Mouse (Mus musculus) neural tube, embryonic 13.5 days (tissue): ENCODE measurements around the gene Wars. TPM values are rescaled to one million over a fixed set of nuclear protein-coding genes. Genes with fewer than 3 reads are reported as not detected.
"Not testable (repeated sequence)": the region's sequence is repeated elsewhere in the genome, so short reads cannot be mapped to it uniquely, and the experiment has no call there.

Experiments
- ATAC-seq: fragments of 200-750 bp; cut with Nextera tagmentation; 2 replicates; pipeline ENCODE4 v1.8.0; 2017; ENCODE audit warnings: low read depth, mild to moderate bottlenecking, moderate TSS enrichment, moderate library complexity
- H3K27ac ChIP-seq: fragments of 300-500 bp; sonication (generic); replicated peaks from 2 replicates; pipeline ENCODE4 v1.5.1; 2015; ENCODE audit warnings: moderate library complexity, mild to moderate bottlenecking, inconsistent platforms
- H3K27me3 ChIP-seq: fragments of 300-500 bp; sonication (generic); 2 replicates; pipeline ENCODE4 v1.6.1; 2015; ENCODE audit warnings: mild to moderate bottlenecking, inconsistent platforms
- H3K36me3 ChIP-seq: fragments of 300-500 bp; sonication (generic); 2 replicates; pipeline ENCODE4 v1.6.1; 2015; ENCODE audit warnings: mild to moderate bottlenecking, inconsistent platforms
- H3K4me1 ChIP-seq: fragments of 300-500 bp; sonication (generic); replicated peaks from 2 replicates; pipeline ENCODE4 v1.6.1; 2015; ENCODE audit warnings: inconsistent platforms
- H3K4me2 ChIP-seq: fragments of 300-500 bp; sonication (generic); 2 replicates; pipeline ENCODE4 v1.6.1; 2015; ENCODE audit warnings: inconsistent platforms, mild to moderate bottlenecking, moderate library complexity
- H3K4me3 ChIP-seq: fragments of 300-500 bp; sonication (generic); 2 replicates; pipeline ENCODE4 v1.5.1; 2015; ENCODE audit warnings: mild to moderate bottlenecking, inconsistent platforms
- H3K9ac ChIP-seq: fragments of 300-500 bp; sonication (generic); 2 replicates; pipeline ENCODE4 v1.6.1; 2015; ENCODE audit warnings: moderate library complexity, mild to moderate bottlenecking, inconsistent platforms
- H3K9me3 ChIP-seq: fragments of 300-500 bp; sonication (generic); 2 replicates; pipeline ENCODE4 v1.6.1; 2016; ENCODE audit warnings: inconsistent platforms
- WGBS: fragments of 180-500 bp; shearing (Covaris S2); methylation state at CpG from one replicate; pipeline ENCODE4 v1.1.7; 2015; 5-methylcytosine and 5-hydroxymethylcytosine counted together
- polyA plus RNA-seq: library from polyadenylated mRNA; unstranded; fragments of >200 nt; fragmentation: Nextera tagmentation; extraction: Ambion mirVana; gene quantifications from 2 replicates; pipeline ENCODE4 v1.2.1, GENCODE M21; 2015

Wars gene
- polyA plus RNA-seq, 1 experiment from 2014 or later, result 108 TPM

DNA sequence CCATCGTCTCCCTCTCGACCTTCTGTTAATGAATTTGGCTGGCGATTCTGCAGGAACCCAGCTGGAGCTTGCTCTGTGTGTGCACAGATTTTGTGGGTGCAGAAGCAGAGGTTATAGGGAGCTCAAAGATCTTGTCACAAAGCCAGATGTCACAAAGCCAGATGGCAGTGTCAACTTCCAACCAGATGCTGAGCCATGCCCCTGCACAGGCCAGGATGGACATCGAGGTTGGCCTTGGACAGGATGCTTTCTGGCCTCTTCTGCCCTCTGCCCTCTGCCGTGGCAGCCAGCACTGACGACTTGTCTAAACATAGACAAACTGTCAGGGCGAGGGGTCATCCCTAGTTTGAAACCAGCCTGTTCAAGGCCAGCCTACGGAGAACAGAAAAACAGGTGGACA, 43.8 kb downstream of the Wars start:
- H3K9ac ChIP-seq, result no peak overlapping the region
- no peak overlapping the region for H3K4me2 ChIP-seq
- H3K27me3 ChIP-seq, result no peaks in the 10 kb centered on the region
- peaks cover 13% of the 10 kb centered on the region for H3K4me1 ChIP-seq
- H3K27ac ChIP-seq, result no peak overlapping the region
- peaks cover 8% of the 10 kb centered on the region for H3K36me3 ChIP-seq
- no peak for ATAC-seq
- no peaks in the 10 kb centered on the region for H3K9me3 ChIP-seq
- no peak overlapping the region for H3K4me3 ChIP-seq
- 64% methylated on average over 8 of the region's 8 CpGs for WGBS

DNA sequence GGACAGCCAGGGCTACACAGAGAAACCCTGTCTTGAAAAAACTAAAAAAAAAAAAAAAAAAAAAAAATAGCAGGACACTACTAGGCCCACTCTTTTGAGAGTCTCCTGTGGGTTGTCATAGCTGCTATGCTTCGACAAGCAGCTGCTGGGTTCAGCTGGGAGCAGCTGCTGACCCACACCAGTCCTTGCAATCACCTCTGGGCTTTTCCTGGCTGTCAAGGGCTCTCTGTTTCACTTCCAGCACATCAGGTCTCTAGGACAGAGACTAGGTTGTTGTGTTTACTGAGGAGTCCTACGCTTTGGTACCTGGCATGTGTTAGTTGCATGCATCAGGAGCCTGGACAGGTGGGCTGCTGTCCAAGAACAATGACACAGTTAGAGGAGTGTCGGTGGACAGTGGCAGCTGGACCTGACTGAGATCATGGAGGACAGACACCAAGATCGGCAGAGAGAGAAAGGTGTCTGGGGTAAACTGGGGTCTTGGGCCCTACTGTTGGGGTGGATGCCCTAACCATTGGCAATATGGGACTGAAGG, 44.4 kb downstream of the Wars start:
- ATAC-seq, result no peak
- Histone ChIP-seq H3K27me3 (no peaks in the 10 kb centered on the region), H3K9me3 (no peaks in the 10 kb centered on the region), H3K9ac (no peak overlapping the region), H3K36me3 (peaks cover 14% of the 10 kb centered on the region), H3K4me1 (peaks cover 13% of the 10 kb centered on the region), H3K27ac (no peak overlapping the region), H3K4me3 (no peak overlapping the region), H3K4me2 (no peak overlapping the region)
- WGBS, result 86% methylated on average over 4 of the region's 4 CpGs

DNA sequence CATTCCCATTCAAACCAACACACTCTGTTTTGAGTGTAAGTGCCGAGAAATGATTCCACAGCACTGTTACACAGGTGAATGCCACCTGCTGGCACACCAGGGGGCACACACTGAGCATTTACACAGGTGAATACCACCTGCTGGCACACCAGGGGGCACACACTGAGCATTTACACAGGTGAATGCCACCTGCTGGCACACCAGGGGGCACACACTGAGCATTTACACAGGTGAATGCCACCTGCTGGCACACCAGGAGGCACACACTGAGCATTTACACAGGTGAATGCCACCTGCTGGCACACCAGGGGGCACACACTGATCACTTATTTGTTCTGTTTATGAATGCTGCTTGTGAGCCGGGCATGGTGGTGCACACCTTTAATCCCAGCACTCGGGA, 45.9 kb downstream of the Wars start:
- H3K9me3 ChIP-seq, H3K9ac ChIP-seq, H3K27me3 ChIP-seq, H3K27ac ChIP-seq, H3K4me2 ChIP-seq, H3K4me3 ChIP-seq, ATAC-seq: not testable (repeated sequence)
- Histone ChIP-seq H3K36me3 (peaks cover 26% of the 10 kb centered on the region), H3K4me1 (peaks cover 13% of the 10 kb centered on the region)
- WGBS, result 92% methylated on average over 3 of the region's 3 CpGs

DNA sequence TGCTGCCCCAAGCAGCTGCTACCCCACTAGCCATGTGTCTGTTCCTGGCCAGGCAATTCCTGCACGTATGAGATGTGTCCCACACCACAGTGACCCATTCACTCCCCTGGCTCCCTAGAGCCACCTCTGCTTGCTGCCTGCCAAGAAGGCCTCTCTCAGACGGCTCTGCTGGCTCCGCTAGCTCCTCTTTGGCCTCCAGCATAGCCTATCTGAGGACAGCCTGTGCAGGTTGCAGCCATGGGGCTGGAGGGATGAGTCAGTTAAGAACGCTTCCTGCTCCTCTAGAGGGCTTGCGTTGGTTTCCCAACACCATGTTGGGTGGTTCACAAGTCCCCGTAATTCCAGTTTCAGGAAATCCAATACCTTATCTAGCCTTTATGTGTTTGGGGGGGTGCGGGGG, 51.3 kb downstream of the Wars start:
- H3K27me3 ChIP-seq, result no peaks in the 10 kb centered on the region
- WGBS, result 89% methylated on average over 7 of the region's 7 CpGs
- ATAC-seq, result no peak

GRCm38 (mm10) chr12:108841181-108841580, 52.8 kb downstream of the Wars start:
- Histone ChIP-seq H3K9me3 (no peaks in the 10 kb centered on the region), H3K4me2 (no peak overlapping the region), H3K9ac (no peak overlapping the region), H3K36me3 (peaks cover 49% of the 10 kb centered on the region), H3K4me3 (no peak overlapping the region), H3K27me3 (no peaks in the 10 kb centered on the region), H3K27ac (no peak overlapping the region), H3K4me1 (peaks cover 26% of the 10 kb centered on the region)
- ATAC-seq, result no peak
- WGBS, result 90% methylated on average over 6 of the region's 6 CpGs

More for the DNA sequence above, 51.3 kb downstream of the Wars start:
- Histone ChIP-seq H3K9me3 (no peaks in the 10 kb centered on the region), H3K4me1 (peaks cover 14% of the 10 kb centered on the region), H3K4me2 (no peak overlapping the region), H3K36me3 (peaks cover 49% of the 10 kb centered on the region), H3K4me3 (no peak overlapping the region), H3K27ac (no peak overlapping the region), H3K9ac (no peak overlapping the region)

GRCm38 (mm10) chr12:108836722-108837121, 57.3 kb downstream of the Wars start:
- H3K27me3 ChIP-seq, result peaks cover 6% of the 10 kb centered on the region; the same call in 1 of the 2 replicates
- WGBS, result 71% methylated on average over 7 of the region's 7 CpGs
- peaks cover 10% of the 10 kb centered on the region for H3K36me3 ChIP-seq
- H3K4me1 ChIP-seq, result peaks cover 64% of the 10 kb centered on the region
- H3K4me3 ChIP-seq, result peak overlapping the region; percentile 67
- H3K9ac ChIP-seq, result peak overlapping the region; percentile 84
- no peaks in the 10 kb centered on the region for H3K9me3 ChIP-seq
- peak overlapping the region; percentile 86 for H3K27ac ChIP-seq
- no peak for ATAC-seq
- H3K4me2 ChIP-seq, result peak overlapping the region; percentile 77

DNA sequence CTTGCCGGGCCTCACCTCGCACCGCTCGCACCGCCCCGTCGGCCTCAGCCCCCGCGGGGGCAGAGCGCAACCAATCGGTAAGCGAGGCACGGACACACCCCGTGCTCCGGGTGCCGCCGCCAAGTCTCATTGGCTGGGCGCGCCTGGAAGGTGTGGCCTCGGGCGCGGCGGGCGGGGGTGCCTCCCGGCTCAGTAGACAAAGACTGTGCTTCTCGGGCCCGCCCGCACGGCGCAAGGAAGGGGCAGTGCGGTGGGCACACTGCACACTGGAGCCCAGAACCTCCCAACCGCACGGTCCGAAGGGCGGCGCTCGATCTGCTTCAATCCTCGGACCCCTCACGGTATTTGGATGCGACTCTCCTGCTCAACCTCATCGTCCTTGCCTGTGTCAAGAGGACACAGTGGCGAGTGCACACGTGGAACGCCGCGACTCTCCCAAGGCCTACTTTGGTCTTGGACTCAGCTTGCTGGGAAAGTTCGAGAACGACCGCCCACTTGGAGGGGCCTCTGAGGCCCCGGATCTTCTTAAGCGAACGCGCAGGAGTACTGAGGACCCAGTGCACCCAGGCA, 58.0 kb downstream of the Wars start, which contains the start of the genes Slc25a29 and Slc25a47:
Slc25a29 (minus strand) TSS at position 44 of the 570 bp plus-strand sequence.
Slc25a47 (plus strand) TSS at position 207 of the 570 bp plus-strand sequence.
- under 1% methylated on average over 53 of the region's 53 CpGs for WGBS
- peaks cover 67% of the 10 kb centered on the region for H3K4me1 ChIP-seq
- ATAC-seq, result peak; percentile 98
- H3K9me3 ChIP-seq, result no peaks in the 10 kb centered on the region
- H3K27me3 ChIP-seq, result peaks cover 6% of the 10 kb centered on the region; the same call in 1 of the 2 replicates
- H3K4me2 ChIP-seq, result peak within 1 kb of the TSS; percentile 77
- H3K36me3 ChIP-seq, result peaks cover 2% of the 10 kb centered on the region; the same call in 1 of the 2 replicates
- H3K4me3 ChIP-seq, result peak within 1 kb of the TSS; percentile 67
- H3K9ac ChIP-seq, result peak within 1 kb of the TSS; percentile 84
- peak within 1 kb of the TSS; percentile 86 for H3K27ac ChIP-seq

GRCm38 (mm10) chr12:108835208-108835839, 58.6 kb downstream of the Wars start:
- Histone ChIP-seq H3K9ac (peak overlapping the region; percentile 77), H3K4me3 (peak overlapping the region; percentile 67), H3K36me3 (no peaks in the 10 kb centered on the region), H3K4me2 (peak overlapping the region; percentile 77), H3K27me3 (peaks cover 6% of the 10 kb centered on the region; the same call in 1 of the 2 replicates), H3K27ac (peak overlapping the region; percentile 20; the same call in 1 of the 2 replicates), H3K4me1 (peaks cover 67% of the 10 kb centered on the region), H3K9me3 (no peaks in the 10 kb centered on the region)
- ATAC-seq, result peak; percentile 35
- WGBS, result 1% methylated on average over 51 of the region's 51 CpGs

DNA sequence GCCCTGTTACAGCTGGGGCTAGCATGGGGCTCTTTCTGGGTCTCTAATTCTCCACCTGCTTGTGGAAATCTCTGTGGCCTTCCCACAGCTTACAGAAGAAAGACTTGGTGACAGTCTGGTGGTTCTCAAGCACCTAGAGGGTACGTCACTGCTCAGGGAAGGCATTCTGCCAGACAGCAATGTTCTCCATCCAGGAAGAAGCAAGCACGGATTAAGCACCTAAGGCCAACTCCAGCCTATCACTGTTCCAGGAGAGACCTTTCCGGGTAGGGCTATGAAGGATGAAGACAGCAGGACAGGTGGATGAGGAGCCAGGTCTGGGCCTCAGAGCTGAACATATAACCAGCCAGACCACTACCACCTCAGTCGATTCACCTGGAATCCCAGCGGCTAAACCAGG, 59.2 kb downstream of the Wars start:
- peak overlapping the region; percentile 77 for H3K4me2 ChIP-seq
- H3K4me1 ChIP-seq, result peaks cover 65% of the 10 kb centered on the region
- H3K4me3 ChIP-seq, result peak overlapping the region; percentile 67
- no peak overlapping the region for H3K27ac ChIP-seq
- WGBS, result 45% methylated on average over 5 of the region's 5 CpGs
- no peaks in the 10 kb centered on the region for H3K9me3 ChIP-seq
- ATAC-seq, result no peak
- H3K27me3 ChIP-seq, result peaks cover 6% of the 10 kb centered on the region; the same call in 1 of the 2 replicates
- no peaks in the 10 kb centered on the region for H3K36me3 ChIP-seq
- peak overlapping the region; percentile 77 for H3K9ac ChIP-seq

- Histone ChIP-seq H3K4me2 (peak overlapping the region; percentile 77), H3K9me3 (no peaks in the 10 kb centered on the region), H3K27ac (no peak overlapping the region), H3K4me1 (peaks cover 65% of the 10 kb centered on the region), H3K4me3 (peak overlapping the region; percentile 67; the same call in 1 of the 2 replicates), H3K36me3 (no peaks in the 10 kb centered on the region), H3K27me3 (peaks cover 6% of the 10 kb centered on the region; the same call in 1 of the 2 replicates), H3K9ac (peak overlapping the region; percentile 77; the same call in 1 of the 2 replicates)
- ATAC-seq, result no peak
- 80% methylated on average over 3 of the region's 3 CpGs for WGBS
Measured at GRCm38 (mm10) chr12:108834337-108834736, 59.6 kb downstream of the Wars start.

DNA sequence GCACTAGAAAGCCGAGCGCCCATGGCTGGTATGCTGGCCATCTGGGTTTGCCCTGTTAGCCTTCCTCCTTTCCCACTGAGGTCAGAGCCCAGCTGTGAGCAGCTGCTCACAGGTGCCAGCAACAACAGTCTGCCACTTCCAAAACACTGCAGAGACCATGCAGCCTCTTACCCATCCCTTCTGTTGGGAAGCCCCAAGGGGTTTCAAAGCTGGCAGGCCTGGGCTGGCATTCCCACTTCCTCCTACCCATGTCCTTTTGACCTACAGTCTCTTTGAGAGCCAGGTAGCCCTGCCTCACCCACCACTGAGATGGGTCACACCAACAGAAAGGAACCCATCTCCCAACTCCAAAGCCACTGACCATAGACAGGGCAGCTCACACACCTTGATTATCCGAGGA, 60.6 kb downstream of the Wars start:
- Histone ChIP-seq H3K9me3 (no peaks in the 10 kb centered on the region), H3K36me3 (0 out of 2 replicates have a peak, but pooled peaks cover under 1% of the 10 kb centered on the region), H3K4me2 (no peak overlapping the region), H3K4me3 (no peak overlapping the region), H3K27me3 (peaks cover 6% of the 10 kb centered on the region; the same call in 1 of the 2 replicates), H3K27ac (no peak overlapping the region), H3K4me1 (peaks cover 64% of the 10 kb centered on the region), H3K9ac (no peak overlapping the region)
- 90% methylated on average over 3 of the region's 3 CpGs for WGBS
- no peak for ATAC-seq

DNA sequence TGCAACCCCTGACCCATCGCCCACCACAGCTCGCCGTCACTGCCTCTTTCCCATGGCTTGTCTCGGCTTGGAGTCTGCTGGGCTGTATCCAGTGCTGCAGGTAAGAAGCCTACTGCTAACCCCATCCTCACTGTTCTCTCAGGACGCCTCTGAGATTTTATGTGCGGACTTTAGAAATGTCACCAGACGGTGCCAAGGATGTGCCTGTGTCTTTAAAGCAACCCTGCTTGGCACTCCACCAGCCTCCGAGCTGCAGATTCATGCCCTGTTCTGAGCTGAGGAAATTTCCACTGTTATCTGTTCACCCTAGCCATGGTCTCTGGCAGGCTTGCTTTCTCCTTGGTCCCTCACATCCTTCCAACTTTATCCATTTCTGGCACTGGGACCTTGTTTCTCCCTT, 61.1 kb downstream of the Wars start:
- 88% methylated on average over 8 of the region's 8 CpGs for WGBS
- no peak for ATAC-seq
- H3K9me3 ChIP-seq, result no peaks in the 10 kb centered on the region

More for the DNA sequence above, 61.1 kb downstream of the Wars start:
- Histone ChIP-seq H3K9ac (no peak overlapping the region), H3K4me2 (no peak overlapping the region), H3K27me3 (peaks cover 6% of the 10 kb centered on the region; the same call in 1 of the 2 replicates), H3K4me1 (peaks cover 58% of the 10 kb centered on the region), H3K27ac (no peak overlapping the region), H3K4me3 (no peak overlapping the region), H3K36me3 (peaks cover 6% of the 10 kb centered on the region; the same call in 1 of the 2 replicates)
